Mouse (Mus musculus): ENCODE results near the gene Ap1b1.
A peak's percentile ranks its signal among the peaks of the same experiment; 100 is the strongest.

Gene Ap1b1

DNA sequence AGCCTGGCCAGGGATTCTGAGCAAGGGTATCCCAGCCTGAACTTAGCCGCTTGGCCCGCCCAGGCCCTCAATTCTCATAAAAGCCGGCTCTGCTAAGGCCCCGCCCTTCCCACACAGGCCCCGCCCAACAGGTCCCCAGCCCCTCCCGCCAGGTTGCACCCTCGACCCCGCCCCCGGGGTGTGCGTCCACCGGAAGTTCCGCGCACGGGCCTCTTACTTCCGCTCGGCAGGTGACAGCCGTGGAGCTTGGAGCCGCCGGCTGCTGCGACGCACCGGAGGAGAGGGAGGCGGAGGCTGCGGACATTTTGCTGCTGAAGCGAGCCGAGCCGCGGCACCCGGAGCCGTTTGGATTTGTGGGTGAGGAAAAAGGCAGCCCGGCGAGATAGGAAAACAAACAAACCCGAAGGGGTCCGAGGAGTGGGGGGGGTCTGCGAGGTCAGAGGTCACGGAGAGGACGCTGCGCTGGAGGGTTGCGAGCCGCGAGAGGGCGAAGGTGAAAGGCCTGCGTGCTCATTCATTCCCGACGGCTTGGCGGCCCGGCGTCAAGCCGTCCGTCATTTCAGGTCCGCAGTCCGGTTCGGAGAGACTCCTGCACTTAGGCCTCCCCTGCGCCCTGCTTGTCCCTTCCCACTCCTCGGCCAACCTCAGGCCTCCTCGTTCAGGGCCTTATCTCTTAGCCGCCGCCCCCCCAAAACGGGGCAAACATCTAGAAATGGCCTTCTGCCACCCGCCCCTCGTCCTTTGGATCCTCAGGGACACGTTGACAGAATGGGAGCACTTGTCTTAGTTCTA lies at the start of gene Ap1b1:
TSS of gene Ap1b1 (plus strand) at position 130 of the 792 bp plus-strand sequence.
- DNase-seq (ENCODE audit: low spot score) = peak; percentile 85

DNA sequence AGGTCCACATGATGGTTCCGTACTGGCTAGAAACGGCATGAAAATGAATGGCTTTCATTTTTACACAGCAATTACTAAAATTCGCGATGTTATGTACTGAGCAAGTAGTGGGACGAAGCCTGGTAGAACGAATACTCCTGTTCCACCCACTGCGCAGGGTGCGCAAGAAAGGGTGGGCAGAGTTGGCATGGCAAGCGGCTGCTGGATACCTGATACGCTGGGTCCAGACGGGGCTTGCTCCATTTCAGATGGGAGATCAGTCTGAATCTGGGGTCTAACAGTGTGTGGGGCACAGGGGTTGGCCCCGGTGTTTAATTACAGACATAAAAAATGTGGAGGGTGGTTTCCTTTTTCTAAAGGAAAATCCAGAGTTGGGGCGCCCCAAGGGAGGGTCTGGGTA lies 40.1 kb upstream of the Ap1b1 start:
- no peak for DNase-seq (ENCODE audit: low spot score)

DNA sequence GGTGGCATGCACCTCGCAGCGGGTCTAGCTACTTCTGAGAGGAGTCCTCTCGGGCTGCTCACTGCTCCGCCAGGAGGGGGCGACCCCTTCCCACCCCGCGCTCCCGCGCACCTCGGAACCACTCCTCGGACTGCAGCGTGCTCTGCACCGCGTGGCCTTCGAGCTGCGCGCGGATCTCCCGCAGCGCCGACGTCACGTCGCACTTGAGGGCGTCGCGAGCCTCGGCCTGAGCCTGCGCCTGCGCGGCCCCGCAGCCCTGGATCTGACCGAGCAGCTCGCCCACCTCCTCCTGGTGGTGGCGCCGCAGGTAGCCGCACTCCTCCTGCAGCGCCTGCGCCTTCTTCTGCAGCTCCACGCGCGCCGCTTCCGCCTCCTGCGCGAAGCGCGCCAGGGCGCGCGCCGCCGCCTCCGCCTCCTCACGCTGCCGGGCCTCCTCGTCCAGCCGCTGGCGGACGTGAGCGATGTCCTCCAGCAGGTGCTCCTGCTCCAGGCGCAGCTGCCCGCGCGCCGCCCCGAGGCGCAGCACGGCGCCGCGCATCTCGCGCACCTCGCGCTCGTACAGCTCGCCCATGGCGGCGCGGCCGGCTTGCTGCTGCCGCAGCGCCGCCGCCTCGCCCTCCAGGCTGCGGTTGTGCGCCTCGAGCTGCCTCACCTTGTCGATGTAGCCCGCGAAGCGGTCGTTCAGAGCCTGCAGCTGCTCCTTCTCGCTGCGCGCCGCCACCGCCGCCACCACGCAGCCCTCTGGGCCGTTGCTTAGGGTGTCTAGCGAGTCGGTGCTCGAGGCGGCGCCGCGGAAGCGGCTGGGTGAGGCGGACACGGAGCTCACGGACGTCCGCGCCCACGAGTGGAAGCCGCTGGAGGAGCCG lies 39.4 kb upstream of the Ap1b1 start:
- DNase-seq (ENCODE audit: low spot score) = no peak

DNA sequence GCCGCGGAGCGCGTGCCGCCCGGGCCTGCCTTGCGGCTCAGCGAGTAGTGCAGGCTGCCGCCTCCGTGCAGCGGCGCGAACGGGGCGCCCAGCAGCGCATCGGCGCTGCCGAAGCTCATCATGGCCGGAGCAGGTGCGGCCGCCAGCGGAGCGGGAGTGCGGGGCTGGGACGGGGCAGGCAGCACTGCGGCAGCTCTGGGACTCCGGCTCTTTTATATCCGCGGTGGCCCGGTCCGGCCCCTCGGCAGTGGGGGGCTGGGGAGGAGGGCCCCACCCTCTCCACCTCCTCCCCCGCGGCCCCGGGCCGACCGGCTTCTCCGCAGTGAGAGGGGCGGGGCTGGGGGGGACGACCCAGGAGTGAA lies 38.8 kb upstream of the Ap1b1 start, which contains the start of gene Nefh:
TSS of gene Nefh (minus strand) at position 252 of the 362 bp plus-strand sequence.
- DNase-seq (ENCODE audit: low spot score) = no peak

DNA sequence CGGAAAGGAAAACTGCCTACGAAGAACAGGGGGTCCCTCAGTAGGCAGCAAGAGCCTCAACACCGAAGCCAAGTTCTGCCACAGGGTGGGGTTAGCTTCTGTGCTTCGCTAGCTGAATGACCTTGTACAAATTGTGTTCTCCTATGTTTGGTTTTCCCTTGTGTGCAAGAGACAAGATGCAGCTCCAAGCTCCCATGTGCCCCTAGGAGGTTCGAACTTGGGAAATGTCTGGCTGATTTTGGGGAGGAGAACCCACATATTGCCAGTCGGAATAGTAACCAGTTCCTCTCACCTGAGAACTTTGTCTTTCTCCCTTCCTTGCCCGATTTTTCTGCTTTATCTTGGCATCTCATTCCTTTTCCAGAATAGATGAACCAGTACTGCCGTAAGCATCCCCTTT lies 37.8 kb upstream of the Ap1b1 start:
- DNase-seq (ENCODE audit: low spot score) = no peak

DNA sequence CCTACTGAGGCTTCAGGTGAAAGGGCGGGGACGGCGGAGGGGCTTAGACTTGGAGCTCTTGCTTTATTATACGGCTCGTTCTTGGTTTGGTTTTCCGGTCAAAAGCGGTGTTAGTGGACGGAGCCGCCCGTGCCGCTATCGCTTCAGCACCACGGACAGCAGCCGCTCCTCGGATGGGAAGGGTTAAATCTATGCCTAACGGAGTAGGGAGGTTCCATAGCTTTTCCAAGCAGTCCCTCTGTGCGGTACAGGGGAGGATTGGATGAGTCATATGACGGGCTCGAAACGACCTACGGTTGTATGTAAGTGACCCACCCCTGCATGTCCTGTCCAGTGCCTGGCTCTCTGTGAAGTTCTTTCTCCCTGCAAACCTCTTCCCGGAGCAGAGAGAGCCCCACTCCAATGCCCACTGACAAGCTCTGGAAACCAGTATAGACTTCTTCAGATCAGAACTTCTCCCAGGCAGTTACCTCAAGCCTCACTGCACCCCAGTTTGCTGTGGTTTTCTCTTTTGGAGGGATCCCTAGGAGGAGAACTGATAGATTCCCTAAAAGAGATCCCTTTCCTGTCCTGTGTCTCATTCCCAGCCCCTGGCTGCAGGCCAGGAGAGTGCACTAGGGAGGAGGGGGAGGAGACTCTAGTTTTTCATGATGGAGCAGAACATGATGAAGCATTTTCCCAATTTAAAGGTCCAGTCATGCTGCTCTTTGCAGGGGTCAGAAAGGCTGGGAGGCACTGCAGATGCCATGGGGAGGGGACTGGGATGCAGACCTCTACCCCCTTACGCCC lies 37.2 kb upstream of the Ap1b1 start:
- peak; percentile 54 for DNase-seq (ENCODE audit: low spot score)

DNA sequence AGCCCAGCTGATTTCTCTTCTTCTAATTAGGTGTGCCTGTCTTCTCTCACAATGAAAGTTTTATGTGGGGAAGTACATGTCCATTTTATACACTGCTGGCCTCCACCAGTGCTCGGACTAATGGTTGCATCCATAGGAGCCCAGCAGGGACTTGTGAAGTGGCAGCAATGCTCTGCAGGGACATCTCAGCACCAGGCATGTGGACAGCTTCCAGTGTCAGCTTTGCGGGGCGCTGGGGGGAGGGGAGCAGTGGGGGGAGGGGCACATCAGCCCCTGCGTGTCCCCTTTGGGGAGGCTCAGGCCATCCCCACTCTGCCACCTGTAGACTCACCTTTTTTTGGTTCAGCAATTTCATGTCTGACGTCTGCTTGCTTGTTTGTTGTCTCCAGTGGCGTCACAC lies 33.2 kb upstream of the Ap1b1 start:
- DNase-seq (ENCODE audit: low spot score) = no peak

DNA sequence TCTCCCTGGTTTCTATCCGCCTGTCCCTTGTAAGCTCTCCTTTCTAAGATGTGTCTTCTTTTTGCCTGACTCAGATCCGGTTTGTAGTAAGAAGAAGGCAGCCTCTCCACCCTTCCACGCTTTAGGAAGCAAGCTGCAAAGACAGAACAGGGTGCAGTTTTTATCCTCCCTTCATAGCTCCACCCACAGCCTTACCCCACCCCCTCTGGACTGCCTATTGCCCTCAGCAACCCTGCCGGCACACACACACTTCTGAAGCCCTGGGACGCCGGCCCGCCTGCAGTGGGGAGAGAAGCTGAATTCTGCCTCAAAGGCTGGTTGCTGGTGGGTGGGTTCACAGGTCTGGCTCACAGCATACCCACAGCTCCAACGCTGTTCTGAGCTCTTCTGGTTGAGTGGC lies 32.7 kb upstream of the Ap1b1 start:
- DNase-seq (ENCODE audit: low spot score) = no peak

DNA sequence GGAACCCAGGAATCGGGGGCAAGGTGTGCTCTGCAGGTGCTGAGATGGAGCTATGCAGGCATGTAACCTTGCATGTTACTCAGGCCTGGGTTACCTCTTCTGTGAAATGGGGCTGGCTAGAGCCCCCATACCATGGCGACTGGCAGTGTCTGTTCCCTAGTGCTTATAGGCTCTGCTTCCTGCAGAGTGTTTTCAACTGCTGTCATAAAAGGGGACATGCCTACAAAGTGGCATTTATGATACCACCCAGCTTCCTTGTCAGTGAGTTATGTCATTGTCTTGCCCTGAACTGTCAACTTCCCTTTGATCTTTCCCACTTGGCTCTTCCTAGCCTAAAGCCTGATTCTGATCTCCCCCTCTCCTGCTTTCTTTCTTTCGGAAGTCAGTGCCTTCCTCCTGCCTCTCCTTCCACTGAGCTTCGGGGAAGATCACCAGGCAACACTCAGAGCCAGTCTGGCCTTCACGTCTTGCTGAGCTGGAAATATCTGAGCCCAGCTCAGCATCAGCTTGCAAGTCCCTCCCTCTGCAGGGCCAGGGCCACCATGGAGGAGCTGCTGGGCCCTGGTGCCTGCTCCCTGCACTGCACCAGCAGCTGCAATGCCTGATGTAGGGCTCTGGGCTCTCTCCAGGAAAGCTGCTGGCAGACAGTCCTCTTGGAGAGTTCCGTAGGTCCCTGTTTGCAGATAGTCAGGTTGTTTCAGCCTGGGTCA lies 23.4 kb upstream of the Ap1b1 start:
- DNase-seq (ENCODE audit: low spot score) = no peak

DNA sequence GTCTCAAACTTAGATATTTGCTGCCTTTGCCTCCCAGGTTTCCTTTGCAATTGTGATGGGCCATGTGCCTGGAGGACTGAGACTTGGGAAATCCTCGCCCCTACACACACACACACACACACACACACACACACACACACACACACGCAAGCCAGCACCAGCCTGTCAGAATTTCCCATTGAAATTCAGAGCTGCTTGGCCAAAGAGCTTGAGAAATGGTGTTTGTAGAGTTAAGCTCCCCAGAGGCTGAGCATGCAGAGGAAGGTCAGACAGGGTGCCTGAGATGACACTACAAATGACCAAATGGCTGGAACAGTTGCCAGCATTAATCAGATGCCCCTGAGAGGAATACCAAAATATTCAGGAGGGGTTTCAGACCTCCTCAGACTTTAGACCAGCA lies 20.3 kb upstream of the Ap1b1 start:
- DNase-seq (ENCODE audit: low spot score) = no peak

DNA sequence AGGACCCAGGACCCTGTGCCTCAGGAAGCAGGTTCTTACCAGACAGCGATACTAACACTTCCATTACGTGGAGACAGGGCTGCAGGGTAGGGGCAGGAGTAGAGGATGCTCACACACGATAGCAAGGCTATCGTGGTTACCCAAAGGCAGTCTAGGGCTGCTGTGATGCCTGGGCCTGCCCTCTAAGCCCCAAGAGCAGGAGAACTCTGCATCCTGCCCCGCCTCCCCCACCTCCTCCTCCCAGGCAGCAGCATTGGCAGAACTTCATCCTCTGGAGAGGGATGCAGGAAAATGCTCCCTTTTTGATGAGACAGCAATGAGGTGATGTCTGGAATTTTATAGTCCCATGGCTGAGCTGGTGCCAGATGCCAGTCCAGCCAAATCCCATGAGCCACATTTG lies 19.7 kb upstream of the Ap1b1 start:
- DNase-seq (ENCODE audit: low spot score) = no peak

DNA sequence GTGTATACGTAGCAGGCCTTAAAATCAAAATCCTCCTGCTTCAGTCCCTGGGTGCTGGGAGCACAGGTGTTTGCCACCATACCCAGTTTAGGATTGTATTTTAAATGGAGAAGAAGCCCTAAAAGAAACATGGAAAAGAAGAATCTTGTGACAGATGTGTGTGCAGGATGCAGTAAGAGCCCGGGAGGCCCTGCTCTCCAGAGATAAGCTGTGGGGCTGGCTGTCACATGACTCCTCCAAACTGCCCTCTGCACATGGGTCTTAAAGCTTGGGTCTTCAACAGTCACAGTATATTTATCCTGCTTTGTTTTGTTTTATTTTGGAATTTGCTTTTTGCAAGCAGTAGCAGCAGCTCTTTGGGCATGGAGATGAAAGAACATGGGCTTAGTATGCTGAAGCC lies 19.1 kb upstream of the Ap1b1 start:
- DNase-seq (ENCODE audit: low spot score) = no peak

DNA sequence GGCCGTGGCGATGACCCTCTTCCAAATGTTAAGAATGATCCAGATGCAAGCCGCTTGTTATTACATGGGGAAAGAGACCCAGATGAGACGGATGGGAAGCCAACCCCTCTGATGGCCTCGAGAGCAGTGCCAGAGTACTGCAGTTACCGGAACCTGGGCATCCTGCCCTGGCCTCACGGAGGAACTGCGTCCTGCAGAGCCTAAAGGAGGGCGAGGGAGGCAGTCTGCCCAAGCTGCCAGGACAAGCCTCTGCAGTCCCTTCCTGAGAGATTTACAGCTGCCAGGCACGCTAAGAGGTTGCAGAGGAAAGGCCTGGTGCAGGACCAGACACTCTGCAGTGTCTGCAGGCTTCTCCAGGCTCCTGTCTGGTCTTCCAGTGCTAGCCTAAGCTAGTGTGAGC lies 18.2 kb upstream of the Ap1b1 start:
- DNase-seq (ENCODE audit: low spot score) = no peak

DNA sequence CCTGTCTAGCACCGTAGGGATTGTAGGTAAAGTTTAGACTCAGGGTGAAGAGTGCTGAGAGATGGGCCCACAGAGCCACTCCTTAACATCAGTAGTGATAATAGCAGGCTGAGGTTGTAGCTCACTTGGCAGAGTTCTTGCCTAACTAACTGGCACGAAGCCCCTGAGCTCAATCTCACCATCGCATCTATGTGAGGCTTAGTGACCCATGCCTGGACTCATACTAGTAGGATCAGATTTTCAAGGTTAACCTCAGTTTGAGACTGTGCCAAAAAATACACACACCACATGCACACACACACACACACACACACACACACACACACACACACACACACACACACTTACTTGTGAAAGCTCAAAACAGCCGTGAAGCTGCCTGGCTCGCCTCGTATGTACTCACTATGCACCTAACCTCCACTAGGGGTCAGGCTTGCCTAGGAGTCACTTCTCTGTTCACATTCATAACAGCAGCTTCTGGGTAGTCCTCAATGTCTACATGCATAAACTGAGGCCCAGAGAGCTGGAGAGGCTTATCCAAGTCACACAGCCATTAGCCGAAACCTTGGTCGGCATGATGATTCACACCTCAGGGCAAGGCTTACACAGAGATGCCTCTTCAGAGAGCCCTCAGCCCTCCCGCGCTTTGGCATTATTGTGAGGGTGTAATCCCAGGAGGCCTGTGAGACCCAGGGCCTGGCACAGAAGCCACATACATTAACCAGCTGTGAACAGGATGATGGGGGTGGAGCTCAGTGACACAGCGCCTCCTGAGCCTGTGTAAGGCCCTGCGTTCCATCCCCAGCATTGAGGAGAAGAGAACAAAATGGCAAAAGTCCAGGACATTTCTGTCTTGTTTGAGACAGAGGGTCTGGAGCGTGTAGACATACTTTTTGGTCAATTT lies 13.4 kb upstream of the Ap1b1 start:
- peak; percentile 19 for DNase-seq (ENCODE audit: low spot score)

DNA sequence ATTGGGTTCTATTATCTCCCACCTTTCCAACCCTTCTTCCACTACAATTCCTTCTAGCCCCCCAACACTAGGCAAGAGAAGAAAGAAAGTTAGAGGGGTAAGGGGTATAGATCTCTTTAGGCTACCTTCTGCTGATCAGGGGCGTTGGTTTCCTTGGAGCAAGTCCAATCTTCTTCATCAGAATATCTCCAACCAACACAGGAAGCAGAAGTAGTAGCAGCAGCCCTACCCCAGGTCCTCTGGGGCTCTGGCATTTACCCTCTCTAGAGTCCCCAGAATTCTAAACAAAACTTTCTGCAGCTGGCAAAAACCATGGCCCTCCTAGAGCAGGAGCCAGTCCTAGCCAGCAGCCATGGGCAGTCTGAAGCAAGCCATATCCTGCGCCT lies 12.8 kb upstream of the Ap1b1 start:
- DNase-seq (ENCODE audit: low spot score) = no peak

DNA sequence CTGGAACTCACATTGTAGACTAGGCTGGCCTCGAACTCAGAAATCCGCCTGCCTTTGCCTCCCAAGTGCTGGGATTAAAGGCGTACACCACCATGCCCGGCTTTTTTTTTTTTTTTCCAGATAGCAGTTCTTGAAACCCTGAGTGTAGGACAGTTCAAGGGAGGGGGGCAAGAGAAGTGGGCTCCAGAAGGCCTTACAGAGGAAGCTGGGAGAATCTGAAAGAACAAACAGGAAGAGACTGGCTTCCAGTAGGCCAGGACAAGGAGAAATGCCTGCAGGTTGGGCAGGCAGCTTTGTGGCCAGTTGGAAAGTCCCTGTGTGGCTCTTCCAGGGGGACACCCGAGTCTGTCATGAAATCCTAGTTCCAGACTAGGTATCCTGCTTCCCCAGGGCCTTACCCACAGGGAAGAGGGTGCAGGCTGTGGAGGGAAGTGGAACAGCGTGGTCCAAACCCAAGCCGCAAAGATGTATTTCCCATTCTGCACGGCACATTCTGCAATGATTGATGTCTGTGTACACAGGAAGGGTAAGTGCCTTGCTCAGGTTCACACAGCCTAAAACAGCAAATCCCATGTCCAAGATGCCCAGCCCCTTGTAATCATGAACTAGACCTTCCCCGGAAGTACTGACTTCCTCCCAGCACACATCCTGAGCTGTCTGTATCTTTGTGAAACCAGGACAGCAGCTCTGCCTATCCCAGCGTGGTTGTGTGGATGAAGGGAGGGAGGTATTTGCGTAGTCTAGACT lies 12.1 kb upstream of the Ap1b1 start:
- no peak for DNase-seq (ENCODE audit: low spot score)

DNA sequence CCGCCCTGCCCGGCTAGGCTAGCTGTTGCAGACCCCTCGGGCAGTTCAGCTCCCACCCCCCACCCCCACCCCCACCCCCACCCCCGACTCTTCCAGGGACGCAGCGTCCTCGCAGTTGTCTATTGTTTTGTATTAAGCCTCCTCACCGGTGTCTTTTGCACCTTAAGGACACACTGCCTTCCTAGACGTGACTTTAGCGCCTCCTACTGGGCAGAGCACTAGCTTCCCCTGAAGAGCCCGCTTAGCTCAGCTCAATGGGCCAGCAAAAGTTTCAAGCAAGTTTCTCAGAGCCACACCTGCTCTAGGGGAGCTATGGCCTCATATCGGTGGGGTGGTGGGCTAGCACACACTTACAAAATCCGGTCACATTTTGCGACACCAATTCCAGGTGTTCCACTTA lies 11.0 kb upstream of the Ap1b1 start:
- peak; percentile 62 for DNase-seq (ENCODE audit: low spot score)

DNA sequence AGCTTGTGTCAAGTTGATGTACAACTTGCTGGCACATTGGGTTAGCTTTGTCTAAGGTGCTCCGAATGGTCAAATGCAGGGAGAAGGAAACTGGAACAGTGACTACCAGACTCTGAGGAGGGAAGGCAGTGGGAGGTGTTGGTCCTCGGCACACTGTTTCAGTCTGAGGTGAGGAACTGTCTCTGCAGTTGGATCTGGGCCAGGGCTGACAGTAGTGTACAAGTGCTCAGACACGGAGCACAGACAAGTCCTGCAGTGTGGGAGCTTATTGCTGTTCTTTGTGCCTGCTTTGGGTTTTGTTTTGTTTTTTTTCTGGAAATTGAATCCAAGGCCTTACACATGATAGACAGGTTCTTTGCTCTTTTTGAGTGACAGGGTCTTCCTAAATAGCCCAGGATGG lies 3.6 kb upstream of the Ap1b1 start:
- DNase-seq (ENCODE audit: low spot score) = no peak

DNA sequence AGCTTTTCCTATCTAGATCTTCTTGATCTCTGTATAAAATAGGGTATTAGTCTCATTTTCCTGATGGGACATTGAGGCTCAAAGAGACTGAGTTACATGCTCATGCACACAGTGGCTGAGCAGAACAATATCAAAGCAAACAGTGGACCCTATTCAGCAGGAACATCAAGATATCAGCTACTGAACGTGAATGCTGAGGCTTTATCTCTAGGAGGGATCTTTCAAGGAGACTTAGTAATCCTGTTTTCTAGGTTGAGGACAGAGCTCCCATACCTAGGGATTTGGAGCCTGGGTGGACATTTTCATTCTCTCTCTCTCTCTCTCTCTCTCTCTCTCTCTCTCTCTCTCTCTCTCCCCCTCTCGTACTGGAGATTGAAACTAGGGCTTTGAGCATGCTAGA lies 3.1 kb upstream of the Ap1b1 start:
- no peak for DNase-seq (ENCODE audit: low spot score)

DNA sequence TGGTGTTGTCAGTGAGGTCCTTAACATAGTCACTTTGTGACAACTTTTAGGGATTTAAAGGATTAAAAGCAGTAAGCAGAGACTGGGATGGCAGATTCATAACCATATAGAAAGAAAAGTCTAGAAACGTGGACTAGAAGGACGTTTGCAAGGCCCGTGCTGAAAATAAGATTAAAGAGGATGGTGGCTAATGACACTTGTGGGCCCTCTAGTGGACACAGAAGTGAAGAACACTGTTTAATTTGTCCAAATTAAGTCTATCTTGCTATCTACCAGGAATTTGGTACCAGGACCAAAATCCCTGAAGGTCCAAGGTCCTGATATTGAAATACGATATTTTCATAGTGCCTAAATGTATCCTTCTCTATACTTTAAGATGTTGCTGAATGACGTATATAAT lies 2.4 kb upstream of the Ap1b1 start:
- DNase-seq (ENCODE audit: low spot score) = peak; percentile 16
